Mouse (Mus musculus) forebrain, embryonic 10.5 days (tissue): ENCODE measurements around the gene Fcamr. TPM values are rescaled to one million over a fixed set of nuclear protein-coding genes. Genes with fewer than 3 reads are reported as not detected.

Experiments
- DNase-seq: peaks from one replicate; pipeline ENCODE4 v3.0.0-alpha.2; 2017; ENCODE audit warnings: low spot score; ENCODE audit errors: extremely low spot score
- H3K27ac ChIP-seq: fragments of 300-500 bp; sonication (generic); 2 replicates; pipeline ENCODE4 v1.5.1; 2016; ENCODE audit warnings: mild to moderate bottlenecking
- H3K27me3 ChIP-seq: fragments of 300-500 bp; sonication (generic); 2 replicates; pipeline ENCODE4 v1.6.1; 2016; ENCODE audit warnings: mild to moderate bottlenecking; ENCODE audit not compliant: poor library complexity, severe bottlenecking
- H3K36me3 ChIP-seq: fragments of 300-500 bp; sonication (generic); replicated peaks from 2 replicates; pipeline ENCODE4 v1.6.1; 2016; ENCODE audit warnings: mild to moderate bottlenecking, moderate library complexity
- H3K4me1 ChIP-seq: fragments of 300-500 bp; sonication (generic); 2 replicates; pipeline ENCODE4 v1.6.1; 2016
- H3K4me3 ChIP-seq: fragments of 300-500 bp; sonication (generic); 2 replicates; pipeline ENCODE4 v1.5.1; 2016; ENCODE audit warnings: mild to moderate bottlenecking, moderate library complexity
- H3K9me3 ChIP-seq: fragments of 300-500 bp; sonication (generic); 2 replicates; pipeline ENCODE4 v1.6.1; 2016; ENCODE audit warnings: mild to moderate bottlenecking, moderate library complexity
- WGBS: fragments of 180-500 bp; shearing (Covaris S2); methylation state at CpG from one replicate; pipeline ENCODE4 v1.1.7; 2016; 5-methylcytosine and 5-hydroxymethylcytosine counted together
- polyA plus RNA-seq: library from polyadenylated mRNA; unstranded; fragments of >200 nt; fragmentation: Nextera tagmentation; extraction: Ambion mirVana; gene quantifications from 2 replicates; pipeline ENCODE4 v1.2.1, GENCODE M21; 2016

Gene Fcamr
- polyA plus RNA-seq, 1 experiment from 2014 or later = not detected

- Histone ChIP-seq H3K27ac (no peak overlapping the region), H3K27me3 (no peaks in the 10 kb centered on the region), H3K9me3 (no peaks in the 10 kb centered on the region), H3K4me1 (no peaks in the 10 kb centered on the region), H3K4me3 (no peak overlapping the region), H3K36me3 (no peaks in the 10 kb centered on the region)
- DNase-seq = no peak
- 77% methylated on average over 1 of the region's 1 CpGs for WGBS
These were observed 19.0 kb downstream of the Fcamr start for GRCm38 (mm10) chr1:130819737-130820136.

DNA sequence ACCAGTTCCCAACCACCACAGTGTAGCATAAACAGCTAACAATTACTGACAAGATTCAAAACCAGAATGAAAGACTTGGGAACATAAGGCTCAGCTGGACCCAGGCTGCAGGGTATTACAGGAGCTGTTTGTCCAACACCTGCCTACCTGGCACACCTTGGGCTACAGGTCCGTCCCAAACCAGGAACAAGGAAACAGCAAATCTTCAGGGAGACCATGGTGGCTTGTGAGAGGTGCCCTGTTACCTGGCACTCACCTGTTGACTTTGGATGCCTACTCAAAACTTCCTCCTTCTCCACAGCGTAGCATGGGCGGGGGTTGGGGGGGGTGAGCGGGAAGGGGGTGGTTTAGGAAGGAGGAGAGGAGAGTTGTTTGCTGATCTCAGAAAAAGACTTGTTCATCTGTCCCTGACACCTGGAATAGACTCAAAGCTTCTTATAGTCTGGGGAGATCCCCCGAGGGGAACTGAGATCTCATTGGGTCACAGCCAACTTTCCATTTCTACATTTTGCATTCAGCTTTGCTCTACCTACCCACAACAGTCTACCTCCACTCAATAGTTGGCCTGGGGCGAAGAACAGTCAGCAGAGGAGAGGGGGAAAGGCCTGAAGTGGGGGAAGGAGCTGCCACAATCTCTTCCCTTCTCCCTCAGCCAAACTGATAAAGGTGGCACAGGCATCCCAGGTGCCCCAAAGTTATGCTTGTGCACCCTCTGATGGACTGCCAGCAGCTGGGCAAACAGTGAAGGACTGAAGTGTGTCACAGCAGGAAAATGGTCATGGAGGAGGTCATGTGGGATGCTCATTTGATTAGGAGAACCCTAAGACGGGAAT is 19.8 kb downstream of the Fcamr start:
- Histone ChIP-seq H3K4me3 (no peak overlapping the region), H3K27me3 (no peaks in the 10 kb centered on the region), H3K27ac (no peak overlapping the region), H3K36me3 (no peaks in the 10 kb centered on the region), H3K9me3 (no peaks in the 10 kb centered on the region), H3K4me1 (no peaks in the 10 kb centered on the region)
- no peak for DNase-seq
- WGBS = 91% methylated on average over 7 of the region's 7 CpGs

- Histone ChIP-seq H3K9me3 (no peaks in the 10 kb centered on the region), H3K27me3 (no peaks in the 10 kb centered on the region), H3K36me3 (no peaks in the 10 kb centered on the region), H3K27ac (no peak overlapping the region), H3K4me3 (no peak overlapping the region), H3K4me1 (no peaks in the 10 kb centered on the region)
- WGBS = 83% methylated on average over 2 of the region's 2 CpGs
- DNase-seq = no peak
These were observed 20.4 kb downstream of the Fcamr start for GRCm38 (mm10) chr1:130821149-130821471.

GRCm38 (mm10) chr1:130821911-130822625 is 21.4 kb downstream of the Fcamr start:
- H3K36me3 ChIP-seq = no peaks in the 10 kb centered on the region
- no peak overlapping the region for H3K4me3 ChIP-seq
- DNase-seq = no peak
- H3K9me3 ChIP-seq = no peaks in the 10 kb centered on the region
- no peaks in the 10 kb centered on the region for H3K4me1 ChIP-seq
- 91% methylated on average over 9 of the region's 9 CpGs for WGBS
- no peaks in the 10 kb centered on the region for H3K27me3 ChIP-seq
- no peak overlapping the region for H3K27ac ChIP-seq

- no peaks in the 10 kb centered on the region for H3K9me3 ChIP-seq
- no peak for DNase-seq
- WGBS = 89% methylated on average over 5 of the region's 5 CpGs
- no peaks in the 10 kb centered on the region for H3K36me3 ChIP-seq
- H3K4me3 ChIP-seq = no peak within 1 kb of the TSS
- no peak within 1 kb of the TSS for H3K27ac ChIP-seq
- no peaks in the 10 kb centered on the region for H3K4me1 ChIP-seq
- H3K27me3 ChIP-seq = no peaks in the 10 kb centered on the region
These were observed 25.7 kb downstream of the Fcamr start, which contains the start of gene Pigr for GRCm38 (mm10) chr1:130826448-130826847. TSS of gene Pigr (plus strand) at chr1:130826684.

DNA sequence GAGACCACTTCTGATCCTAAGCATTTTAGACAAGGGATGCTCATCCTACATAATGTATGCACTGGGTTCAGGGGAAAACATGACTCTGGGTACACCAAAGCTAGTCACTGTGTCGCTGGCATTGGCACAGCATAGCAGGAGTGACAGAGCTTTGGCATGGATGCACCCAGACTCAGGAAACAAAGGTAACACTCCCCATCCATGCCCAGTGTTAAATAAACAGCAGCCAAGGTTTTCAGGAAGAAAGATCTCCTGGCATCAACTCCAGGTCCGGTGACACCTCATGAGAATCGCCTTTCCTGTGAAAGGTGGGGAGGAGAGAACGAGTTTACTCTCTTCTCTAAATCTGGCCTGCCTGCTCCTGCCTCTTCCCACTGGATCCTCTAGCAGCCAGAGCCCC is 28.0 kb downstream of the Fcamr start:
- 87% methylated on average over 4 of the region's 4 CpGs for WGBS
- H3K4me3 ChIP-seq = no peak overlapping the region

GRCm38 (mm10) chr1:130829906-130830830 is 29.5 kb downstream of the Fcamr start:
- Histone ChIP-seq H3K4me3 (no peak overlapping the region), H3K27ac (no peak overlapping the region), H3K36me3 (no peaks in the 10 kb centered on the region), H3K27me3 (no peaks in the 10 kb centered on the region), H3K4me1 (no peaks in the 10 kb centered on the region), H3K9me3 (no peaks in the 10 kb centered on the region)
- DNase-seq = no peak
- 84% methylated on average over 8 of the region's 8 CpGs for WGBS

More for the DNA sequence above, 28.0 kb downstream of the Fcamr start:
- no peaks in the 10 kb centered on the region for H3K27me3 ChIP-seq
- H3K9me3 ChIP-seq = no peaks in the 10 kb centered on the region
- no peak overlapping the region for H3K27ac ChIP-seq
- no peak for DNase-seq
- H3K36me3 ChIP-seq = no peaks in the 10 kb centered on the region
- H3K4me1 ChIP-seq = no peaks in the 10 kb centered on the region

- Histone ChIP-seq H3K4me1 (no peaks in the 10 kb centered on the region), H3K9me3 (no peaks in the 10 kb centered on the region), H3K27me3 (no peaks in the 10 kb centered on the region), H3K36me3 (no peaks in the 10 kb centered on the region), H3K27ac (no peak overlapping the region), H3K4me3 (no peak overlapping the region)
- DNase-seq = no peak
- 84% methylated on average over 5 of the region's 5 CpGs for WGBS
These were observed 31.8 kb downstream of the Fcamr start for GRCm38 (mm10) chr1:130832230-130833149.

- H3K4me3 ChIP-seq = no peak overlapping the region
- DNase-seq = no peak
- no peaks in the 10 kb centered on the region for H3K27me3 ChIP-seq
- H3K36me3 ChIP-seq = no peaks in the 10 kb centered on the region
- H3K4me1 ChIP-seq = no peaks in the 10 kb centered on the region
- 91% methylated on average over 6 of the region's 6 CpGs for WGBS
- no peak overlapping the region for H3K27ac ChIP-seq
- no peaks in the 10 kb centered on the region for H3K9me3 ChIP-seq
These were observed 34.6 kb downstream of the Fcamr start for GRCm38 (mm10) chr1:130835161-130835936.

- Histone ChIP-seq H3K4me3 (no peak overlapping the region), H3K4me1 (no peaks in the 10 kb centered on the region), H3K27me3 (no peaks in the 10 kb centered on the region), H3K36me3 (no peaks in the 10 kb centered on the region), H3K9me3 (no peaks in the 10 kb centered on the region), H3K27ac (no peak overlapping the region)
- 58% methylated on average over 6 of the region's 6 CpGs for WGBS
- no peak for DNase-seq
These were observed 37.6 kb downstream of the Fcamr start for GRCm38 (mm10) chr1:130838288-130838687.

GRCm38 (mm10) chr1:130840599-130841379 is 40.1 kb downstream of the Fcamr start:
- H3K4me3 ChIP-seq = no peak overlapping the region
- H3K27me3 ChIP-seq = no peaks in the 10 kb centered on the region
- H3K9me3 ChIP-seq = no peaks in the 10 kb centered on the region
- no peaks in the 10 kb centered on the region for H3K4me1 ChIP-seq
- H3K36me3 ChIP-seq = no peaks in the 10 kb centered on the region
- no peak for DNase-seq
- H3K27ac ChIP-seq = no peak overlapping the region
- WGBS = 85% methylated on average over 8 of the region's 8 CpGs
